Mouse (Mus musculus) E14TG2a.4 (cell line): ENCODE data around the gene Stat5b.

ENCODE experiments used
- CTCF ChIP-seq: conservative IDR thresholded peaks from 2 replicates; pipeline ENCODE4 v1.5.1; 2014; ENCODE audit warnings: low read length
- NANOG ChIP-seq: IDR thresholded peaks from 2 replicates; pipeline ENCODE4 v1.6.1; 2014; ENCODE audit warnings: borderline replicate concordance, low read length, mixed read lengths
- POU5F1 ChIP-seq: IDR thresholded peaks from 2 replicates; pipeline ENCODE4 v1.6.1; 2014; ENCODE audit warnings: low read length, borderline replicate concordance

DNA sequence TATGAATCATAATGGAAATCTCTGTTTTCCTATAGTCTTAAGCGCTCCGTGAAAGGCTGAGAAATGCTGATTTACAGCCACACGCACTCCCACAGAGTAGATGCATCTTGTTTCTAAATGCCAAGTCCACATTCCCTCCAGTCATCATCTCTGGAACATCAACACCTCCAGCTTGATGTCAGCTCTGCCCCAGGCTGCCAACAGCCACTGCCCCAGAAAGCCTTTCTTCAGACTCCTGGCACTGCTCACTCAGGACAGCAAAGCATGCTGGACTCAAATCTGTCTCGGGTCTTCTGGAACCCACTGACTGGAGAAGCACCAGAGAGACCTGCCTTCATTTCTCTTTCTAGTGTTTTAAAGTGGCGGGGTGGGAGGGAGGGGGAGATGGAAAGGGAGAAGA lies 41.9 kb upstream of the Stat5b start:
- TF ChIP-seq CTCF (no peak), NANOG (no peak), POU5F1 (no peak)
